Mouse (Mus musculus): ENCODE measurements at regions not wholly inside any gene's neighbourhood (a gene's known extent, or its start where the extent isn't known, plus 50 kb on each side); places are given as distances from the start of the nearest gene placed in this dataset.

DNA sequence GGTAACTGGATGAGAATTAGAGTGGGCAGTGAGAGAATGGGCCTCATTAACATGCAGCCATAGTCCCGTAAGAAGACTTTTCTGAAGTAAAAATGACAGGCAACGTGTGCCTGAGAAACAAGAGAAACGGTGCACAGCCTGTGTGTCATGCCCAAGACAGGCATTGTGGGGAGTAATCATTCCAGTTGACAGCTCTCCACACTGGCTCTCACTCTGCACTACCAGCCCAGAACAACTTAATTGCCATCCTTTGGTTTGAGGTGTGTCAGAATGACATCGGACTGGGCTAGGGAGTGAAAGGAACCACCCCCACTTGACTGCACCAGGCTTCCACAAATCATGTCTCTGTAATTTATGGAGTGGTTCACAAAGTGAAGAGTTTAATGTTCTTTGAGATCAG, 1104.9 kb downstream of the Pcdh7 start:
- no peaks in the 10 kb centered on the region for H3K4me1 ChIP-seq (replicated peaks; ENCODE audit: control insufficient read depth, insufficient read depth, low read length)

GRCm38 (mm10) chr5:58825970-58826369, 1108.2 kb downstream of the Pcdh7 start:
- no peaks in the 10 kb centered on the region for H3K9me3 ChIP-seq (ENCODE audit: control insufficient read depth, low read length)
- WGBS = 51% methylated on average over 3 of the region's 3 CpGs
- H3K4me1 ChIP-seq (replicated peaks; ENCODE audit: control insufficient read depth, insufficient read depth, low read length) = no peaks in the 10 kb centered on the region
- no peaks in the 10 kb centered on the region for H3K36me3 ChIP-seq (replicated peaks; ENCODE audit: control insufficient read depth, insufficient read depth)
- ATAC-seq (ENCODE audit: low FRiP score) (no peak), DNase-seq (ENCODE audit: low spot score) (peak; percentile 51)
- no peaks in the 10 kb centered on the region for H3K27me3 ChIP-seq (ENCODE audit: control insufficient read depth, insufficient read depth, low read length)
- no peak overlapping the region for H3K4me2 ChIP-seq (replicated peaks)
- H3K9ac ChIP-seq = no peak overlapping the region
- H3K4me3 ChIP-seq (replicated peaks; ENCODE audit: low read length) = no peak overlapping the region
- H3K27ac ChIP-seq = no peak overlapping the region

More for the DNA sequence above, 1104.9 kb downstream of the Pcdh7 start:
- H3K4me2 ChIP-seq (replicated peaks) = no peak overlapping the region
- DNase-seq (ENCODE audit: low spot score) (no peak), ATAC-seq (ENCODE audit: low FRiP score) (no peak)
- H3K27me3 ChIP-seq (ENCODE audit: control insufficient read depth, insufficient read depth, low read length) = no peaks in the 10 kb centered on the region
- H3K36me3 ChIP-seq (replicated peaks; ENCODE audit: control insufficient read depth, insufficient read depth) = no peaks in the 10 kb centered on the region
- WGBS = 47% methylated on average over 4 of the region's 4 CpGs
- no peak overlapping the region for H3K9ac ChIP-seq
- no peaks in the 10 kb centered on the region for H3K9me3 ChIP-seq (ENCODE audit: control insufficient read depth, low read length)
- H3K4me3 ChIP-seq (replicated peaks; ENCODE audit: low read length) = no peak overlapping the region
- no peak overlapping the region for H3K27ac ChIP-seq

- no peak overlapping the region for H3K27ac ChIP-seq
- H3K4me1 ChIP-seq (replicated peaks; ENCODE audit: control insufficient read depth, insufficient read depth, low read length) = no peaks in the 10 kb centered on the region
- H3K36me3 ChIP-seq (replicated peaks; ENCODE audit: control insufficient read depth, insufficient read depth) = no peaks in the 10 kb centered on the region
- H3K9ac ChIP-seq = no peak overlapping the region
- H3K4me3 ChIP-seq (replicated peaks; ENCODE audit: low read length) = no peak overlapping the region
- H3K9me3 ChIP-seq (ENCODE audit: control insufficient read depth, low read length) = no peaks in the 10 kb centered on the region
- no peak overlapping the region for H3K4me2 ChIP-seq (replicated peaks)
- DNase-seq (ENCODE audit: low spot score) = peak; percentile 46
- ATAC-seq (ENCODE audit: low FRiP score) = no peak; the same call in 1 of the 2 replicates
- no peaks in the 10 kb centered on the region for H3K27me3 ChIP-seq (ENCODE audit: control insufficient read depth, insufficient read depth, low read length)
Observed at GRCm38 (mm10) chr5:58847001-58847400, 1129.2 kb downstream of the Pcdh7 start.

DNA sequence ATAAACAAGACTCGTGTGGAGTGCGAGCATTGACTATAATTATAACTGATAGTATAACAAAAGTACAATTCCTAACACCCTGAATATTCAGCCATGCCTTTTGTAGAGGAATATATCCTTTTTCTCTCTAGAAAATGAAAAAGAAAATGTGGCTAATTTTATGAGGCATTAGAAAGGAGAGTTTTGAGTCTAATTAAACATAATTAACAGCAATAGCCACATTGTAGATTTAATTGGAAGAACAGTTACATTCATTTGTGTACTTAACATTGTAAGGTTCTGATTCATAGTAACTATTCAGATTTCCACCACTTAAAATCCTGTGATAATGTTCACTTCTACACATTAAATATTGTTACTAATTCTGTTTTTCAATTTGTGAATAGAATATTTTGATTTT, 1140.2 kb downstream of the Pcdh7 start:
- Histone ChIP-seq H3K4me3 (replicated peaks; ENCODE audit: low read length) (no peak overlapping the region), H3K9ac (no peak overlapping the region), H3K36me3 (replicated peaks; ENCODE audit: control insufficient read depth, insufficient read depth) (no peaks in the 10 kb centered on the region), H3K9me3 (ENCODE audit: control insufficient read depth, low read length) (peaks cover 3% of the 10 kb centered on the region; the same call in 1 of the 2 replicates), H3K27me3 (ENCODE audit: control insufficient read depth, insufficient read depth, low read length) (no peaks in the 10 kb centered on the region), H3K4me1 (replicated peaks; ENCODE audit: control insufficient read depth, insufficient read depth, low read length) (no peaks in the 10 kb centered on the region), H3K27ac (no peak overlapping the region), H3K4me2 (replicated peaks) (no peak overlapping the region)
- ATAC-seq (ENCODE audit: low FRiP score) (no peak), DNase-seq (ENCODE audit: low spot score) (no peak)
- WGBS = 93% methylated on average over 2 of the region's 2 CpGs

DNA sequence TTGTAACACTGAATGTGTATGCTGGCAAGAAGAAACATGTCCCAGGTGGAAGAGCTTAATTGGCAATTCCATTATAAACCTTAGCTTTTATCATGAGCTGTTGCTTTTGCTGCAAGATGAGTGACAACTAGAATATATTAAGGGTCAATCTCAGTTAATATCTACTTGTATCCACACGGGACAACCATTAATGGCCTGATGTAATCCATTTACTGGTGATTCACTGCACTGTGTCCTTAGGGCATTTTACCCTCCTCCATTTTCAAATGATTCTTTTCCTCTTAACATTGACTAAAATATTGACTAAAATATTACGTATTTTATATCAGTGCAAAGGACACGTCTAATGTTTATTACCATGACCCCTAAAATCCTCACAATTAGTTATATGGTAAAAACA, 1175.7 kb downstream of the Pcdh7 start:
- Histone ChIP-seq H3K27ac (no peak overlapping the region), H3K27me3 (ENCODE audit: control insufficient read depth, insufficient read depth, low read length) (no peaks in the 10 kb centered on the region), H3K9ac (no peak overlapping the region), H3K4me3 (replicated peaks; ENCODE audit: low read length) (no peak overlapping the region), H3K4me1 (replicated peaks; ENCODE audit: control insufficient read depth, insufficient read depth, low read length) (no peaks in the 10 kb centered on the region), H3K36me3 (replicated peaks; ENCODE audit: control insufficient read depth, insufficient read depth) (no peaks in the 10 kb centered on the region), H3K4me2 (replicated peaks) (no peak overlapping the region), H3K9me3 (ENCODE audit: control insufficient read depth, low read length) (no peaks in the 10 kb centered on the region)
- DNase-seq (ENCODE audit: low spot score) (no peak), ATAC-seq (ENCODE audit: low FRiP score) (peak; percentile 24; the same call in 1 of the 2 replicates)
- WGBS = 51% methylated on average over 3 of the region's 3 CpGs

GRCm38 (mm10) chr5:58941436-58941835, 1223.7 kb downstream of the Pcdh7 start:
- Histone ChIP-seq H3K27me3 (ENCODE audit: control insufficient read depth, insufficient read depth, low read length) (no peaks in the 10 kb centered on the region), H3K4me1 (replicated peaks; ENCODE audit: control insufficient read depth, insufficient read depth, low read length) (no peaks in the 10 kb centered on the region), H3K9me3 (ENCODE audit: control insufficient read depth, low read length) (no peaks in the 10 kb centered on the region), H3K27ac (no peak overlapping the region), H3K36me3 (replicated peaks; ENCODE audit: control insufficient read depth, insufficient read depth) (no peaks in the 10 kb centered on the region), H3K4me2 (replicated peaks) (no peak overlapping the region), H3K9ac (no peak overlapping the region), H3K4me3 (replicated peaks; ENCODE audit: low read length) (no peak overlapping the region)
- ATAC-seq (ENCODE audit: low FRiP score) = no peak
- 72% methylated on average over 1 of the region's 1 CpGs for WGBS
- DNase-seq (ENCODE audit: low spot score) = no peak

DNA sequence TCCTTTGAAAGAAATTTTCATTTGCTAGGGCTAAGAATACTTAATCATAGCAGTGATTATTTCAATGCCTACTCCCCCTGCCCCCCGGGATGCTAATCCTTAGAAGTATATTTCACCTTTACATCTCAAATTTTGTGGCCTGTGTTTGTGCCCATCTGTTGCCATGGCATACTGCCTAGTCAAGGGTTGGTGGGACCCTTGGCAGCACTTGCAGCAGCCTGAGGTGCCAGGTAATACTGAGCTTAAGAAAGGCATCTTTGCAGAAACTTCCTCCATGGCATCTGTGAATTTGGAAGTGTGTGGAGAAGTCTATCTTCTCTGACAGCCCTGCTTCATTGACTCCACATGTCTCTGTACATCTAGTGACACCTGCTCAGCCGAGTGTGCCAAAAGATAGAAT, 1257.5 kb downstream of the Pcdh7 start:
- no peak for ATAC-seq (ENCODE audit: low FRiP score)
- no peaks in the 10 kb centered on the region for H3K36me3 ChIP-seq (replicated peaks; ENCODE audit: control insufficient read depth, insufficient read depth)
- H3K27ac ChIP-seq = no peak overlapping the region
- H3K4me1 ChIP-seq (replicated peaks; ENCODE audit: control insufficient read depth, insufficient read depth, low read length) = no peaks in the 10 kb centered on the region
- 86% methylated on average over 2 of the region's 2 CpGs for WGBS
- no peak overlapping the region for H3K9ac ChIP-seq
- H3K27me3 ChIP-seq (ENCODE audit: control insufficient read depth, insufficient read depth, low read length) = no peaks in the 10 kb centered on the region
- H3K4me2 ChIP-seq (replicated peaks) = no peak overlapping the region
- H3K4me3 ChIP-seq (replicated peaks; ENCODE audit: low read length) = no peak overlapping the region
- DNase-seq (ENCODE audit: low spot score) = no peak
- H3K9me3 ChIP-seq (ENCODE audit: control insufficient read depth, low read length) = no peaks in the 10 kb centered on the region

- no peak overlapping the region for H3K4me3 ChIP-seq (replicated peaks; ENCODE audit: low read length)
- no peaks in the 10 kb centered on the region for H3K36me3 ChIP-seq (replicated peaks; ENCODE audit: control insufficient read depth, insufficient read depth)
- no peaks in the 10 kb centered on the region for H3K27me3 ChIP-seq (ENCODE audit: control insufficient read depth, insufficient read depth, low read length)
- 97% methylated on average over 1 of the region's 1 CpGs for WGBS
- H3K9me3 ChIP-seq (ENCODE audit: control insufficient read depth, low read length) = no peaks in the 10 kb centered on the region
- no peak for DNase-seq (ENCODE audit: low spot score)
- H3K4me2 ChIP-seq (replicated peaks) = no peak overlapping the region
- H3K9ac ChIP-seq = no peak overlapping the region
- H3K27ac ChIP-seq = no peak overlapping the region
- no peaks in the 10 kb centered on the region for H3K4me1 ChIP-seq (replicated peaks; ENCODE audit: control insufficient read depth, insufficient read depth, low read length)
- ATAC-seq (ENCODE audit: low FRiP score) = no peak
Observed at GRCm38 (mm10) chr5:58987754-58988153, 1270.0 kb downstream of the Pcdh7 start.
